Mouse (Mus musculus) right cerebral cortex, postnatal 10 days (tissue): ENCODE measurements around the gene Acpp.

ENCODE experiments used
- DNase-seq, 2 experiments: peaks; one replicate each; pipeline ENCODE4 v3.0.0; 2021; ENCODE audit warnings: low spot score in 2 of 2

The Acpp gene

DNA sequence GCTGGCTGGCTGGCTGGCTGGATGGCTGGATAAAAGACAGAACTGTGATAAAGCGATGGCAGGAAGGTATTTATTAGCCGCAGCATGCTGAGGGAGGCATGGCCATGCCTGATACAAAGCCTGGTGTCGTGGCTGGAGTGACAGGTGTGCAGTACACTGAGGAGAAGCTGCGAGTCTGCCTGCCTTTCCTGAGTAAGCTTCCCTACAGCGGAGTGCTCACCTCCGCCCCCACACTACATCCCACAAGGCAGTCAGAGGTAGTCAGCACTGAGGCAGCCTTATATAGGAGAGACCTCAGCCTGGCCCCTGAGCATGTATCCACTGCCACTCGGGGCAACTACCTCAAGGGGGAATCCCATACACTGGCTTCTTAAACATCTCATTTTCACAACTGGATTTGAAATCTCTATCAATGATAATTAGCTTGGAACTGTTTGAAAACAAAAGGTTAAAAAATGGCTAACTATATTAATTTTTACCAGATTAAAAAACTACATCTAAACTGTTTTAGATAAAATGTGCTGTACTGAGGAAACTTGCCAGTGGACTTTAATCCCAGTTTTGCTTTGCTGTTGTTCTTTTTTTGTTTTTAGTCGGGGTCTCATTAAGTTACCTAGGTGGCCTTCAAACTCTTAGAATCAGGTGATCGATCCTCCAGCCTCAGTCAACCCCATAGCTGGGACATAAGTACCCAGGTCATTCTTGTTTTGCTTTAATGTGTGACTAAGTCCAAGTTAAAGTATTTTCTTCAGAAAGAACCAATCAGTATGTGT, 83.0 kb downstream of the Acpp start:
- DNase-seq, result no peak

DNA sequence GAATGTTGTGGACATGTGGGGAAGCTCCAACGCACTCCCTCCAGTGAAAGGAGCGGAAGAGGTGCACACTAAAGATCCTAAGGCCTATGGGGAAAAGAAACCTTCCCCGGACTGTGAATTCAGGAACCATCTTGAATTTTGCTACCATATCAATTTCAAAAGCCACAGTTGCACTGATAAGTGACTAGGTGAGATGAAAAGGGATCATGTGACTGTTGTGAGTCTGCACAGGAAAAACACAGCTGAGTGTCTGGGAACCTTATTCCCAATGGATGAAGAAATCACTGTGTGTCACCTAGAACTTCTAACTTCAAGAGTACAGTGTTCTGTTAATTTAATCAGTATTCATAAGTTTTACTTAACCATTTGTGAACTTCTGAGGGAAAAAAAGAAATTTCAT, 84.9 kb downstream of the Acpp start:
- DNase-seq, result no peak

DNA sequence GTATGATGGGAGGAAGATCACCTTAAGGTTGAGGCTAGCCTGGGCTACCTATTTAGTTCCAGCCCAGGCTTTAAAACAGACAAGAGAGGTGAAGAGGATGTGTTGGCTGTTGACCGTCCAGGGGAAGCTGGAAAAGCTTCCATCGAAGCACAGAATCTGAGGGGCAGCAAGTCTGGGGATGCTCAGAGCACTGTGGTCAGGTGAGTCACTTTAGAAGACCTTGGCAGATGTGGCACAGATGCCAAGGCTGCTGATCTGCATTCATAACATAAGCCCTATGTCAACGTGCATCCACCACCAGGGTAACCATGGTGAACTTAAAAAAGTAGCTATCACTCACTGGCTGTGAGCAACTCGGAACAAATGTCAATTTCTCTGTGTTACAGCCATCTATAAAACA, 85.9 kb downstream of the Acpp start:
- DNase-seq, result no peak

DNA sequence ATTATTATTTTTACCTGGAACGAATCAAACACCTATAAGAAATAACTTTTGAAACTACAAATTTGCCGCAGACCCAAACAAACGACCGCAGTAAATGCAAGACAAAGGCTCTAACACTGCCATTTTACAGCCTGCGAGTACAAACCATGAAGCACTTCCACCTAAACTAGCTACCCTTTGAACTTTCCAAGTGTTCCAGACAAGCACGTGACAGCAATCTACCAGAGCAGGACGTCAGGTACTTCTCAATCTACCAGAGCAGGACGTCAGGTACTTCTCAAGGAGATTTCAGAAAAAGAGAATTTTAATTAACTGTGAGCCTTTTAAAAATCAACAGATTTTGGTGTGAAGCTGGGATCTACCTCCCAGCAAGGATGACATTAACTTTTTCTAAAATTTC, 86.4 kb downstream of the Acpp start:
- DNase-seq, result no peak

DNA sequence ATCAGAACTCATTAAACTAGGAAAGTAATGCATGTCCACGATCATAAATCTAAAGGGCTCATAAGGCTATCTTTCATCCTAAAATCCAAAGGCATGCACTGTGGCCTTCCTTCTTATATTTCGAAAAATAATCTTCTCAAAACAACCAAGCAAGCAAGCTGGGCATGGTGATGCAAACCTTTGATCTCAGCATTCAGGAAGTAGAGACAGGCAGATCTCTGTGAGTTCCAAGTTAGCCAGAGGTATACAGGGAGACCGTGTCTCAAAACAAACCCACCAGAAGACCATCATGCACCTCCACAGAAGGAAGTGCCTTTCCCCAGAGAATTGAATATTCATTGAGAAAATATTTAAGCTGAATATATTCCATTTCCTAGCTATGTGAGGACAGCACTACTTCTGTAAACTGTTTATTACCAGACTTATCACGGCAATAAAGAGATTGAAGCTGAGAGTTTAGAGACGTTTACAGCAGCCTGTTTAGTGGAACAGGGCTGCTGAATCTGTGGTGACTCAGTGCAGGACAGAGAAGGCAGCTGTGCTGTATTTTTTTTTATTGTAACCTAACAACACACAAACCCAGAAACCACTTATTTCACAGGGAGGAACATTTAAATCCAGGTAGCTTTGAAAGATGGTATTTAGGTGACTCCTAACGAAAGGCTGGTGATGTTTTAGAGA, 90.1 kb downstream of the Acpp start:
- DNase-seq, result no peak

DNA sequence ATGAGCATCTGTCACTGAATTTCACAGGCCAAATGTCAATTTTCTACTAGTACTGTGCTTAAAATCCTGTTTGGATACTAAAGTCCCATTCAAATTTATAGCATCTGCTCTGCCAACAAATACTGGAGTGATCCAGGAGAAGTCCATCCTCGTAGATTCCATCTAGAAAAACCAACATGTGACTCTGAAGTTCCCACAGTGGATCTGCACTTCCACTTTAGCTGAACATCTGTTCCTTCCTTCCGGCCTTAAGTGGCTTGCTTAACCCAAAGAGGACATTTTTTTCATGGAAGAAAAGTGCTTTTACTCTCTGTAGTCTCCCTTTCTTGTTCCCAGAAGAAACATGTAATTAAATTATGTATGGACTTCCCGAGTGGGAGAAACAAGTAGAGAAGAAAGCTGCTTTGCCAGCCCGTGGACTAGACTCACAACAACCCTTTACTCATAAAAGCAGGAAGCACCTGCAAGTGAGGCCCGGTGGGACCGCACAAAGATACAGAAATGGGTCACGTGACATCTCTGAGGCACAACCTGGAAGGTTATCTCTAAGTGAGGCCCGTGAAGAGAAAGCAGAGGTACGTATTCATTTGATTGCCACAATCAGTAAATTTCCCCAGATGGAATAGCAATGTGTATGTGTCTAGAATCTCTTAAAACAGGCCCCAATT, 93.6 kb downstream of the Acpp start:
- DNase-seq, result no peak

DNA sequence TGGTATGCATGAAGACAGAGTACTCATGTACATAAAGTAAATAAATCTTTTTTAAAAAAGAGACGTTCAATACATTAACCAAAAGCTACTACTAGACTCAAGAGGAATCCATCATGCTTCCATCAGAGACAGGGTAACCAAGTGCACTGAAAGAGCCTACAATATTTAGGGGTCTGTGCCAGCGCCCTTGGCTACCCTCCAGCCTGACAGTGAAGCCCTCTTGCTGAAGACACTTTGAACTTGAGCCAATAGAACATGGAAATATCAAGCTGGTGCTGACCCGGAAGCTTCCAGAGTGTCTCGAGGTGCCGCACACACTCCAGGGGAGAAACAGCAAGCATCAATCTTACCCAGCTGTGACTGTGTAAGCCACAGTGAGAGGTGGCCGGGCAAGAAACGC, 97.4 kb downstream of the Acpp start:
- no peak for DNase-seq

DNA sequence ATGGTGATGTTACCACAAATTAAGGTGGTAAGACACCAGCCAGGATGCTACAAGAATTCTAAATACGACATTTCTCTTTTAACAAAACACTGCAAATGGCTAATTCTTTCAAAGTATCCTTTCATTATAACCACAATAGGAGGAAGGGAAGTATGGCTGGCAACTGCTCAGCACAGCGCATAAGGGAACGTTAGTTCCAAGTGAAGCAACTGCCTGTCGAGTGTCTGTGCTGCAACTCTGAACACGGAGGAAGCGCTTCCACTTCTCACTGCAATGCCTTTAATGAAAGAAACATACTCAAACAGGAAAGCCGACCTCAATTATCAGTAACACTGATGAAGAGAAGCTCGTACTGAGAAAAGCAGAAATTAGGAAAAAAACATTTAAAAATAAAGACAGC, 98.5 kb downstream of the Acpp start:
- no peak for DNase-seq
